Mouse (Mus musculus) G1E-ER4 (cell line): ENCODE data around the gene Tmtc1. TPM values are rescaled to one million over a fixed set of nuclear protein-coding genes. Genes with fewer than 3 reads are reported as not detected.

Experiments
- GATA1 ChIP-seq: IDR thresholded peaks from one replicate; pipeline ENCODE4 v1.8.0; 2012; ENCODE audit warnings: low read length, inconsistent platforms
- polyA plus RNA-seq: library from polyadenylated mRNA; stranded (reverse); fragments of >175 nt; gene quantifications from 2 replicates; pipeline ENCODE4 v1.2.3, GENCODE M21; 2012

The Tmtc1 gene
- polyA plus RNA-seq, 1 experiment = not detected

GRCm38 (mm10) chr6:148358580-148359246, 85.5 kb downstream of the Tmtc1 start:
- no peak for TF ChIP-seq GATA1

GRCm38 (mm10) chr6:148356141-148356540, 88.0 kb downstream of the Tmtc1 start:
- TF ChIP-seq GATA1 = no peak

GRCm38 (mm10) chr6:148354509-148355474, 89.4 kb downstream of the Tmtc1 start:
- no peak for TF ChIP-seq GATA1

GRCm38 (mm10) chr6:148354151-148354508, 90.1 kb downstream of the Tmtc1 start:
- no peak for TF ChIP-seq GATA1

- TF ChIP-seq GATA1 = no peak
Observed at GRCm38 (mm10) chr6:148345001-148345400, 99.2 kb downstream of the Tmtc1 start.

- TF ChIP-seq GATA1 = no peak
Observed at GRCm38 (mm10) chr6:148342191-148342590, 102.0 kb downstream of the Tmtc1 start.

- no peak for TF ChIP-seq GATA1
Observed at GRCm38 (mm10) chr6:148341765-148342164, 102.4 kb downstream of the Tmtc1 start.

- no peak for TF ChIP-seq GATA1
Observed at GRCm38 (mm10) chr6:148338326-148338957, 105.7 kb downstream of the Tmtc1 start.

- TF ChIP-seq GATA1 = no peak
Observed at GRCm38 (mm10) chr6:148336290-148336955, 107.8 kb downstream of the Tmtc1 start.

GRCm38 (mm10) chr6:148331916-148332315, 112.3 kb downstream of the Tmtc1 start:
- no peak for TF ChIP-seq GATA1

GRCm38 (mm10) chr6:148329976-148330375, 114.2 kb downstream of the Tmtc1 start:
- TF ChIP-seq GATA1 = no peak

- no peak for TF ChIP-seq GATA1
Observed at GRCm38 (mm10) chr6:148328928-148329327, 115.3 kb downstream of the Tmtc1 start.

- no peak for TF ChIP-seq GATA1
Observed at GRCm38 (mm10) chr6:148328130-148328529, 116.1 kb downstream of the Tmtc1 start.

- TF ChIP-seq GATA1 = no peak
Observed at GRCm38 (mm10) chr6:148318736-148319135, 125.5 kb downstream of the Tmtc1 start.

GRCm38 (mm10) chr6:148315571-148316080, 128.6 kb downstream of the Tmtc1 start:
- no peak for TF ChIP-seq GATA1
